Mouse (Mus musculus) CH12.LX (cell line): ENCODE results near the gene Gfod2.

ENCODE experiments used
- BHLHE40 ChIP-seq: IDR thresholded peaks from 2 replicates; pipeline ENCODE4 v1.6.1; 2011; ENCODE audit warnings: mild to moderate bottlenecking, low read depth, low read length, improper control_type of control experiment
- CTCF ChIP-seq, 2 experiments: IDR thresholded peaks in 1 of 2; conservative IDR thresholded peaks in 1 of 2; 2 replicates each; pipeline ENCODE4 v1.5.1; 2011 to 2012; ENCODE audit warnings: low read depth in 2 of 2, low read length in 2 of 2, improper control_type of control experiment in 1 of 2, inconsistent platforms in 1 of 2, mild to moderate bottlenecking in 1 of 2, moderate library complexity in 1 of 2
- EP300 ChIP-seq: IDR thresholded peaks from 2 replicates; pipeline ENCODE4 v1.6.1; 2011; ENCODE audit warnings: low read length, improper control_type of control experiment
- MXI1 ChIP-seq: IDR thresholded peaks from 2 replicates; pipeline ENCODE4 v1.6.1; 2011; ENCODE audit warnings: mild to moderate bottlenecking, low read depth, low read length, improper control_type of control experiment
- NELFE ChIP-seq: IDR thresholded peaks from 2 replicates; pipeline ENCODE4 v1.6.1; 2011; ENCODE audit warnings: low read depth, low read length, improper control_type of control experiment
- NRF1 ChIP-seq: IDR thresholded peaks from 2 replicates; pipeline ENCODE4 v1.6.1; 2014; ENCODE audit warnings: low read depth, mild to moderate bottlenecking, inconsistent platforms, low read length, improper control_type of control experiment, moderate library complexity
- SMC3 ChIP-seq: IDR thresholded peaks from 2 replicates; pipeline ENCODE4 v1.6.1; 2011; ENCODE audit warnings: low read depth, low read length, improper control_type of control experiment
- USF1 ChIP-seq: IDR thresholded peaks from 2 replicates; pipeline ENCODE4 v1.6.1; 2014; ENCODE audit warnings: low read depth, mild to moderate bottlenecking, inconsistent platforms, low read length, improper control_type of control experiment
- USF2 ChIP-seq: conservative IDR thresholded peaks from 2 replicates; pipeline ENCODE4 v1.6.1; 2011; ENCODE audit warnings: low read depth, low read length, improper control_type of control experiment
- ZC3H11A ChIP-seq: IDR thresholded peaks from 2 replicates; pipeline ENCODE4 v1.6.1; 2012; ENCODE audit warnings: low read depth, mild to moderate bottlenecking, inconsistent platforms, low read length, improper control_type of control experiment

DNA sequence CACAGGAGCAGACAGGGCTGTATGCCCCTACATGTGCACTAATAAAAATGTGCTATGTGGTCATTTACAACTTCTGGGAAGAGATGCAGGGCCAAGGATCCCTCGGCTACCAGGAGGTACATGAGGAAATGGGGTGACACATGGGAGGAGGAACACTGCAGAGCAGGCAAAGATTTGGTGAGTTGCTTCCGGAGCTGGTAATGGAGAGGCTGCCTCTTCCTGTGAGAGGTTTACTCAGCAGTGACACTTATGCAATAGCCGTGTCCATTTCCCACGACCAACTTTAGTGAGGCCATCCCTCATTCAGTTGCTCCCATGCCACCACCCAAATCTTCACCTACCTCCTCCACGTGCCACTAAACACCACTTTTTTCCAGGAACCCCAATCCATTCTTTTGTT, 21.8 kb upstream of the Gfod2 start:
- TF ChIP-seq SMC3 (no peak), NELFE (no peak), USF2 (no peak), NRF1 (no peak), EP300 (no peak), CTCF (conservative IDR thresholded peaks at IDR 0.05 in 1 of 2, IDR thresholded peaks at IDR 0.05 in 1 of 2; ENCODE audit: low read depth in 2 of 2, low read length in 2 of 2) (no peak), ZC3H11A (no peak), BHLHE40 (no peak), USF1 (no peak), MXI1 (no peak)
